Mouse (Mus musculus) gastrocnemius, postnatal 14 days (tissue): Measurements from ENCODE around the gene Phc3. TPM values are rescaled to one million over a fixed set of nuclear protein-coding genes. Genes with fewer than 3 reads are reported as not detected.
"Not testable (repeated sequence)": the region's sequence is repeated elsewhere in the genome, so short reads cannot be mapped to it uniquely, and the experiment has no call there.

Experiments used
- DNase-seq: peaks from one replicate; pipeline ENCODE4 v3.0.0; 2021; ENCODE audit warnings: mixed read lengths
- intact Hi-C: fragments of 180-260 bp; cut with DNase I; formaldehyde crosslinking; loops from one replicate; pipeline ENCODE4 v1.15.1; 2025; ENCODE audit warnings: low total_unique reads
- total RNA-seq, 2 experiments: library from RNA; stranded (reverse); gene quantifications; 2 replicates each; pipeline ENCODE4 v1.2.3; 2021

The Phc3 gene
- total RNA-seq, 2 experiments from 2014 or later: 10.5 to 11.8 TPM

DNA sequence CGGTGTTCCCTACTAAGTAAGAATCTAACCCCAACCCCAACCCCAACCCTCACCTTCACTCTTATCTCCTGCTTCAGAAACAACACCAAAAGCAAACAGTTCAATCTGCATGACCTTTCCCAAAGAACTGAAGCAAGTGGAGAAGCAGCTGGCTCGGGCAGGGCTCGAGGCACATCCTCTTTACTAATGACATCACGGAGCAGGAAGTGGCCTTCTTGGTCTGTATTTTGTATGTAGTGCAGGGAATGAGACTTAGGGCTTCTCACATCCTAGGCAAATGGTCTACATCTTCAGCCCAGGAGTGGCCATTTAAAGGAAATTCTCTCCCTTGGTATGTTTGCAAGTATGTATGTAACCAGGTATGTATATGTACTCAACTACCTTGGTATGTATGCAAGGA, 52.1 kb downstream of the Phc3 start:
- intact Hi-C loops: no loop called here
- DNase-seq: no peak

GRCm38 (mm10) chr3:30904658-30905057, 64.6 kb downstream of the Phc3 start:
- DNase-seq: no peak
- intact Hi-C loops: no loop called here

DNA sequence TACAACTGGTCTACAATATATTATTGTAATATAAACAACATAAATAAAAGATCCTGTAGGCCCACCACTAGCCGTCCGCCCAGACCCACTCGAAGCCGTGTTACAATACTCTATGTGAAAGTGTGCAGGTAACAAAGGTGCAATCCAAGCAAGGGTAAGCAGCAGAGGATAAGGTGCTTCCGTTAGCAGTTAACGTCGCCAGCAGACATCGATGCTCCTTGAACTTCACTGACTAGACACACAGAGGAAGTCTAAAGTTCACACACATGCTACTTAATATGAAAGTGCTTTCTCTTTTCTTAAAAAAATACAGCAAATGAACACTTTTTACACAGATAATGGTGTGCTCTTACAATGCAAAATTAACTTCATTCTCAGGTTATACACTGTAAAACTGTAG, 69.8 kb downstream of the Phc3 start:
- no peak for DNase-seq
- intact Hi-C loops: no loop called here

DNA sequence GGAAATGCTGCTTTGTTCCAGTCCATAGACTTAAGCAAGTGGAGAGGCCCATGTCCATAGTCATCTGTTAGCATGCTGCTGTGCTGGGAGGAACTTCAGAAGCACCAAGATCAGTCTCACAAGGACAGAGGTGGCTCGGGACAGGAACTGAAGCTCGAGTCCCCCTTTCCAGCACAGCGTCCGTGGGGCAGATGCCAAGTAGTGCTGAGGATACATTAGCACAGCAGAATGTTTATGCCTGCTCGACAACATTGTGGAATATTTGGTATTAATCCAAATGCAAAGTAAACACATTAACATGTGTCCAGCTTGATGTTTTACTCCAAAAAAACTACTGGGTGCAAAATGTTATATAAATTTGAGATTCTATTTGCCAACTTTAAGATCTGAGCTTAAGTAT, 72.5 kb downstream of the Phc3 start:
- intact Hi-C loops: no loop called here
- no peak for DNase-seq

DNA sequence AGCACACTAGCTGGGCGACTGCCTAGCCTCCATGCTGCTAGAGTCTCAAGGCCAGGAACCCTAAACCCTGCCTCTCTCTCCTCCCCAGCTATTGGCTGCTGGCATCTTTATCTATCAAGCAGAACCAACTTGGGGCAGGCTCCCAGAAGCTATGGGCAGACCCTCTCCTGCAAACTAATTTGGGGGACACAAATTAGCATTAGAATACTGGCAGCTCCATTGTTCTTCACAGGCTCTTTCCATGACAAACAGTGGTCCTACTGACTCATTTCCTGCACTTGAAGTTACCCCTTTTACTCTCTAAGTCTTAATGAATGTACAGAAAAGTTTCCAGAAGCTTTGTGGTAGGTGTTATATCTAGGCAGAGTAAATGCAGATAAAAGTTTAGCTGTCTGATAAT, 80.2 kb downstream of the Phc3 start:
- intact Hi-C loops: no loop called here
- DNase-seq: no peak

GRCm38 (mm10) chr3:30887449-30887848, 81.8 kb downstream of the Phc3 start:
- intact Hi-C loops: no loop called here
- no peak for DNase-seq

DNA sequence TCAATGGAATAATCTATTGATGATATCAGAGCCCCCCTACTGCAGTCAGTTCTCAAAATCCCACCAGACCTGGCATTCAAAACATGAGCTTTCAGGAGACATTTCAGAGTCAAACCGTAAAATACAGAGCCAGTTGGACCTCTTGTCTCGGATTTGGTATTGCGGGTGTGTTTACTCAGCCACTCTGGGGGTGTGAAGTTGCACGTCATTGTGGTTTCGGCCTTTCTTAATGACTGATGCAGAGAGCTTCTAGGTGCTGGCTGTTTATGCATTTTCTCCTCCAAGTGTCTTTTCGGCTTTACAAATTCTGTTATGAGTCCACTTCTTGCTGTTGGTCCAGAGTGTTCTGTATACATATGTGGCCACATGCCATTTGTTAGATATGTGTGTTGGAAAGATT, 92.5 kb downstream of the Phc3 start:
- no peak for DNase-seq
- intact Hi-C loops: no loop called here

GRCm38 (mm10) chr3:30869995-30870394, 99.2 kb downstream of the Phc3 start:
- DNase-seq: no peak
- intact Hi-C loops: no loop called here

- DNase-seq: no peak
- intact Hi-C loops: no loop called here
Measured at GRCm38 (mm10) chr3:30868625-30869024, 100.6 kb downstream of the Phc3 start.

DNA sequence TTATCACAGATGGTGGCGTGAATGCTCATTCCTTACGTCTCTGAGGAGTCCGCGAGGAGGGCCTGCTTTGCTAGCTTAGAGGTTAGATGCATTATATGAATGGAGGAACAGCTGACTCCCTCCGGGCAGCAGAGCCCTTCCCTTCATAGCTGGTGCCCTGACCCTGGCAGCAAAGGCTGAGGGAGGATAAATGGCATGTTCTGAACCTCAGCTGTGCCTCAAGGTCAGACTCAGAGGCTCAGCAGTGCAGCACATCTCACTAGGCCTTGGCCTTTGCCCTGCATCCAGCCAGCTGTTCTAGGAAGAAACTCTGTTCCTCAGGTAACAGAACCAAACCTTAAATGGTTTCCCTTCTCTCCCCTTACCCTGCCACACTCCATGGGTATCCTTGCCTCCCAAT, 101.0 kb downstream of the Phc3 start:
- no peak for DNase-seq

GRCm38 (mm10) chr3:30864640-30865039, 104.6 kb downstream of the Phc3 start:
- intact Hi-C loops: no loop called here
- no peak for DNase-seq

More for the DNA sequence above, 101.0 kb downstream of the Phc3 start:
- intact Hi-C loops: no loop called here

DNA sequence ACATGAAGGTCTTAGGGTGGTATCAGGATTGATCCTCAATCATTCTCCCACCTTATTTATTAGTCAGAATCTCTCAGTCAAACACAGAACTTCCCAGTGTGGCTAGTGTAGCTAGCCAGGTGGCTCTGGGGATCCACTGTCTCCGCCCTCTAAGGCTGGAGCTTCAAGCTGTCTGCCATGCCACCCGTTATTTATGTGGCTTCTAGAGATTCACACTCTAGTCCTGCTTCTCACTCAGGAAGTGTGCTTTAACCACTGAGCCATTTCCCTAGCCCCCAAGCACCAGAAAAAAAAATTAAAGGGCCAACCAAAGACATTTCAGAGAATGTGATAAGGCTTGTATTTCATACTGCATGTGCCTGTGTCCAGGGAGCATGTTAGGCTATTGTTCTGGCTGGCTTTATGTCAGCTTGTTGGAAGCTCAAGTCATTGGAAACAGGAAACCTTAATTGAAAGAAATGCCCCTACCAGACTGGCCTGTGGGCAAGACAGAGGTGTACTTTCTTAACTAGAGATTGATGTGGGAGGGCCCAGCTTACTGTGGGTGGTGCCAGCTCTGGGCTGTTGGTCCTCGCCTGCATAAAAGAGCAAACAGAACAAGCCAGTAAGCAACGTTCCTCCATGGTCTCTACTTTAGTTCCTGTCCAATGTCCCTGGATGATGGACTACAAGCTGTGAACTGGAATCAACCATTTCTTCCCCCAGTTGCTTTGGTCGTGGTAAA, 105.3 kb downstream of the Phc3 start:
- intact Hi-C loops: no loop called here
- DNase-seq: no peak

DNA sequence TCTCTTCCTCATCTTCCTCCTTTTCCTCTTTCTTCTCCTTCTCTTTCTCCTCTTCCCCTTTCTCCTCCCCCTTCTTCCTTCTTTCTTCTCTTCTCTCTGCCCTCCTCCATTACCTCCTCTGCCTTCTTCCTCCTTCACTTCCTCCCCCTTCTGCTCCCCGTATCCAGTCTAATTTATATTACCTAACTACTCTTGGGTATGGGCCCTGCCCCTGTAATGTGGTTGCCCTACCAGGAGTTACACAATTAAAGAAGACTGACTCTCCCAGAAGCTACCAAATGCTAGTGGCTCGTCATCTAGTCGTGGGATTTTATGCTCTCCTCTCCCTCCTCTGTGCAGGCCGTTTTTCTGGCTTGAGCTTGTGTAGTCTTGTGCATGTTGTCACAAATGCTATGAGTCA, 108.5 kb downstream of the Phc3 start:
- intact Hi-C loops: no loop called here
- DNase-seq: no peak

GRCm38 (mm10) chr3:30859599-30859998, 109.6 kb downstream of the Phc3 start:
- intact Hi-C loops, DNase-seq: not testable (repeated sequence)

DNA sequence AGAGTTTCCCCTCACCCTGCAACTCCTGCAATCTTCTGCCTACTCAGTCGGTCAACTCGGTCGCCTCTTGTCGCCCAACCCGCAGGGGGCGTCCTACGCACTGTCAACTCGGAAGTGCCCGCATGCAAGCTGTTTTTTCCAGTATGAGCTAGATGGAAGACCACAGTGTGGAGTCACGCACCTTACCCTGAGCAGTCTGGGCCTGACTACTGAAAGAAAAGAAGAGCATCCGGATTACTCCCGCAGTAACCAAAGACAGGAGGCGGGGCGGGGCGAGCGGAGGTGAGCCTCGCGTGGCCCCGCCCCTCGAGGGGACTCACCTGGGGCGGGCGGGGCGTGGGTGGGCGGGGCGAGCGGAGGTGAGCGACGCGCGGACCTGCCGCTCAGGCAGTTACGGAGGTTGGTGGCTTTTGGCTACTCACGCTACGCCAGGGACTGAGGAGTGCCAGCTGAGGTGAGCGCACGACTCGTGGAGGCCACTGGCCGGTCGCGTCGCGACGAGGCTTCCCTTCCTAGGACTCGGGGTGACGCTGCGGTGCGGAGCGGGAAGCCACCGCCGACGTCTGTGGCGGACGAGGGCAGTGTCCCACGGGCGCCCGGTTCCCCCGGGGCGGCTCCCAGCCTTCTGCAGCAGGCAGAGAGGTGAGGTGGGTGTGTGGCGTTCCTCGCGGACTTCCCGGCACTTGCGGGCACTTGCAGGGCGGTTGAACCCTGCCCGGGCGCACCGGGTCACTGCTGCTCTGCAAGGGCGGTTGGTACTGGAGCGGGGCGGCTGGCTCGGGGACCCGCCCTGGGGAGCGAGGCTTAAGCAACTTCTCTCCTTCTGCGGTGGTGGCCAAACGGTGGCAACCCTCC, 113.4 kb downstream of the Phc3 start, which contains the start of gene Gpr160:
Gene Gpr160, plus strand, starts transcription at position 347 of the 855 bp plus-strand sequence.
- intact Hi-C loops: no loop called here

GRCm38 (mm10) chr3:30853596-30853995, 115.6 kb downstream of the Phc3 start:
- DNase-seq: no peak
- intact Hi-C loops: no loop called here

More for the DNA sequence above, 113.4 kb downstream of the Phc3 start, which contains the start of gene Gpr160:
- DNase-seq: peak; percentile 65

DNA sequence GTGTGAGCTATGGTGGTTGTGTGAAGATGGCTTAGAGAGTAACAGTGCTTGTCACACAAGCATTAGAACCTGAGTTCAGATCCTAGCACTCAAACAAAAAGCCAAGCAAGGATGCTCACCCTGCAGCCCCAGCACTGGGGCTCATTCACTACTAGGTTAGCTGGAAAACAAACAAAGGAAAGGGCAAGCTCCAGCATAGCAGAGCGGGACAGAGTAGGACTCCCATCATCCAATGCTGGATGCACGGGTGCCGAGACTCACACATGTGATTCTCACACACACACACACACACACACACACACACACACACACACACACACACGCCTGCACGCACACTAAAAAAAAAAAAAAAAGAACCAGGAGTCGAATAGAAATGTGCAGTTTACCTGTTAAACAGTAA, 117.8 kb downstream of the Phc3 start:
- no peak for DNase-seq
- intact Hi-C loops: no loop called here
